Mouse (Mus musculus): ENCODE measurements at regions not wholly inside any gene's neighbourhood (a gene's known extent, or its start where the extent isn't known, plus 50 kb on each side); places are given as distances from the start of the nearest gene placed in this dataset.
"Not testable (repeated sequence)": the region's sequence is repeated elsewhere in the genome, so short reads cannot be mapped to it uniquely, and the experiment has no call there.

DNA sequence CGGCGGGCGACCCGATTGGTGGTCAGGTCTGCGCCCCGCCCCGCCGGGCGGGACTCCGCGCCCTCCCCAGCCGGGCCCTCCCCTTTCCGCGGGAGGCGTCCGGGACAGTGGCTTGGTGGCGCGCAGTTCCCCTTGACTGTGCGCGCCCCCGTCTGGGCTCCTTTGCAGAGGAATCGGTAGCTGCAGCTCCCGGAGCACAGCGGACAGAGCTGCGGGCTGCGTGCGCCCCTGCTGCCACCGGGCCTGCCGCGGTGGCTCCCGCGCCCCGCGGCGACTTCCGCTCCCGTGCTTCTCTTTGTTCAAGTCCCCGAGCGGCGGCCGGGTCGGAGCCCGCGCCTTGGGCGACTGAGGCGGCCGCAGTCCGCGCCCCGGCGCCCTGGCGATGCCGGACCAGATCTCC lies 566.6 kb upstream of the Gm21863 start:
- ATAC-seq (ENCODE audit: insufficient read depth); DNase-seq (ENCODE audit: low read depth in 3 of 3, low spot score in 3 of 3); H3K4me1 ChIP-seq (replicated peaks; ENCODE audit: control insufficient read depth in 2 of 2, insufficient read depth in 2 of 2, low read length in 1 of 2); H3K9ac ChIP-seq (replicated peaks); H3K27me3 ChIP-seq (ENCODE audit: control insufficient read depth, insufficient read depth, low read length); H3K9me3 ChIP-seq (ENCODE audit: control insufficient read depth, low read length); H3K36me3 ChIP-seq (replicated peaks; ENCODE audit: control insufficient read depth, insufficient read depth, low read depth); H3K27ac ChIP-seq: not testable (repeated sequence)
- Histone ChIP-seq H3K4me2 (ENCODE audit: low read depth) (peak overlapping the region; percentile 29; the same call in 1 of the 2 replicates), H3K4me3 (ENCODE audit: insufficient read depth in 1 of 2, low read depth in 2 of 2, low read length in 2 of 2) (peak overlapping the region in 1 of 2 experiments; percentile 35; a peak in 2 of 4 replicates)
- under 1% methylated on average over 21 of the region's 53 CpGs for WGBS (ENCODE audit: insufficient replicate concordance)

Measured in liver, embryonic 14.5 days (tissue).